Mouse (Mus musculus) embryonic fibroblast, embryonic 13.5 days (primary cell): ENCODE measurements at regions not wholly inside any gene's neighbourhood (a gene's known extent, or its start where the extent isn't known, plus 50 kb on each side); places are given as distances from the start of the nearest gene placed in this dataset.

Experiments
- CTCF ChIP-seq: IDR thresholded peaks from 2 replicates; pipeline ENCODE4 v1.5.1; 2011; ENCODE audit warnings: mild to moderate bottlenecking, control low read depth, low read length, moderate library complexity, borderline replicate concordance; ENCODE audit not compliant: insufficient read depth
- POLR2A ChIP-seq: IDR thresholded peaks from 2 replicates; pipeline ENCODE4 v1.6.1; 2011; ENCODE audit warnings: low read depth, mild to moderate bottlenecking, control low read depth, low read length, moderate library complexity

DNA sequence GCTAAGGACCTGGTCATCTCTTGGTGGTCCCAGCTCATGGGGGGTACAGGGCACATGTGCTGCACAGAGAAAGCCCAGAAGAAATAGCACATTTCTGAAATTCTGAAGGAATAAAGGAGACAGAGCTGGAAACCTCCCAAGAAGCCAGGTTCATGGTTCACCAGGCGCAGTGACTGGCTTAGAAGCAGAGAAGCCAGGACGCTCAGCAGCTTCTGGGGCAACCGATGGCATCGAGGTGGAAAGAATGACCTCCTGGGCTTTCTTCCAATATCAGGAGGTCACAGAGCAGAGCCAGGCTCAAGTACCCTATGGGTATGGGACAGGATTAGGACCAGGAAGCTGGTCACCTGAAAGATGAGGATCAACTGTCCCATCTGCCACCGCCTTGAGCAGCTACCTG lies 72.6 kb upstream of the Sec14l1 start:
- TF ChIP-seq CTCF: no peak
- TF ChIP-seq POLR2A: no peak
